Mouse (Mus musculus) brain, embryonic 18.5 days (tissue): ENCODE measurements at regions not wholly inside any gene's neighbourhood (a gene's known extent, or its start where the extent isn't known, plus 50 kb on each side); places are given as distances from the start of the nearest gene placed in this dataset.
"Not testable (repeated sequence)": the region's sequence is repeated elsewhere in the genome, so short reads cannot be mapped to it uniquely, and the experiment has no call there.

Experiments used
- DNase-seq: peaks from one replicate; pipeline ENCODE4 v3.0.0-alpha.2; 2012; ENCODE audit warnings: low read depth, low spot score

GRCm38 (mm10) chr2:64443171-64443570 lies 345.3 kb upstream of the Fign start:
- no peak for DNase-seq

DNA sequence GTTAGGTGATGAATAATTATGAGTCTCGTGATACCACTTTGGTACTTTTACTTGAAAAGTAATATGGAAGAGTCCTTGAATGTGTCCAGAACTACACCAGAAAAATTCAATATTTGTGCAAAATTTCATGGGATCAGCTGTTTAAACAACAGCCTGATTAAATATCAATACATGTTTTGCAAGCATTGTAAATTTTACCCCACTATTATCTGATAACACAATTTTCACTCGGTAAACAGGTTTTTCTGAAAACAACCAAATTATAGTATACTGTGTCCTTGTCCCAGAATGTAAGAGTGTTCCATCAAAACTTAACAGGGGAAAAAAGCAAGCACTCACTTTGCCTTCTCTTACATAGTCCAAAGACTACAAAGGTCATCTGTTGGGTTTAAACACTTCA lies 343.1 kb upstream of the Fign start:
- no peak for DNase-seq

- DNase-seq: not testable (repeated sequence)
These were observed 319.3 kb upstream of the Fign start for GRCm38 (mm10) chr2:64417129-64417528.

DNA sequence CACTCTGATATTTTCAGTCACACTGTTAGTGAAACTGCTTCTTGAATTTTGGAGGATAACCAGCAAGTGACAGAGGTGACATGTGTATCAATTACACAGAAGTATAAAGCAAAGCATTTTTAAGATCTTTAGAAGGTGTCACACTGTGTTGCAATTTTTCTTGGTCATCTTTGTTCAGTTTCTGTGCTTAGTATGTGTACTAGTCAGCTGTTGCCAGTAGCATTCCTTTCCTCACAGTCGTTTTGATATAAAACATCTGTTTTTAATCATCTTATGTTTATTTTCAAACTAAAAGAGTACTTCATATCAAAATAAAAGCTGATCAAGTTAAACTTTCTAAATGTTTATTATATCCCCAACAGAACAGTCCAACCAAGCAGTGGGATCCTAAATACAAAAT lies 316.0 kb upstream of the Fign start:
- no peak for DNase-seq

GRCm38 (mm10) chr2:64413263-64413662 lies 315.4 kb upstream of the Fign start:
- DNase-seq: no peak

GRCm38 (mm10) chr2:64395946-64396345 lies 298.1 kb upstream of the Fign start:
- DNase-seq: no peak

- DNase-seq: peak; percentile 20
These were observed 296.9 kb upstream of the Fign start for GRCm38 (mm10) chr2:64394619-64395294.

- DNase-seq: no peak
These were observed 296.4 kb upstream of the Fign start for GRCm38 (mm10) chr2:64394199-64394598.

DNA sequence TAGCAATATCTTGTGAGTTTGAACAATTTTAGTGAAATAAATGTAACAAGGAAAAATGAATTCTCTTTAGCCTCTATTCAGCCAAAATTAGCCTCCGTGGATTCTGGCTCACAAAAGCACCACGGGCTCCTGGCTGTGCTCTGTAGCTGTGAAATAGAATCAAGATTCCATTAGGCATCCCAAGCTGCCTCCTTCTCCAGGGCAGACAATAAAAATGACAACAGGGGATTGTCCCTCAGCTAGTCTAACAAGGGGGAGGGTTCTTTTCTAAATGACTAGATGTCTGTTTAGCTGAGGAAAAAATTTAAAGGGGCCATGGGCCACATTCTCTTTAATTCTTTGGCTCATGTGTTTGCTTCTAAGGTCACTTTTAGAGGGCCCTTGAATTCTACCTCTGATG lies 272.0 kb upstream of the Fign start:
- no peak for DNase-seq

DNA sequence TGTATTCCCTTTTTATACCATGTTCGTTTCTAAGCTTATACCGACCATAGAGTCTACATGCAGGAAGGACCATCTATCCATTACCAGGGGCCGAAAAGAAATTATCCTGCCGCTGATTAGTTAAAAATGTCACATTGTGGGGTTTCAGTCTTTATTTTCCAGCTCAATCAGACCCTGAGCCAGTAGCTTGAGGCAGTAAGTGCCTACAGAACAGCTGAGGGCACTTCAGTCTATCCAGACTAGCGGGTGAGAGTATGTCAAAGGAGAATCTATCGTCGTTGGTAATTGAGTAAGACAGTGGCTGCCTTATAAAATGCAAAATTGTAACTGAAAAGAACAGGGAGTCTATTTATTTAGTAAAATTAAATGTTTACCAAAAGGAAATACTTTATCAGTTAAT lies 269.4 kb upstream of the Fign start:
- DNase-seq: no peak

DNA sequence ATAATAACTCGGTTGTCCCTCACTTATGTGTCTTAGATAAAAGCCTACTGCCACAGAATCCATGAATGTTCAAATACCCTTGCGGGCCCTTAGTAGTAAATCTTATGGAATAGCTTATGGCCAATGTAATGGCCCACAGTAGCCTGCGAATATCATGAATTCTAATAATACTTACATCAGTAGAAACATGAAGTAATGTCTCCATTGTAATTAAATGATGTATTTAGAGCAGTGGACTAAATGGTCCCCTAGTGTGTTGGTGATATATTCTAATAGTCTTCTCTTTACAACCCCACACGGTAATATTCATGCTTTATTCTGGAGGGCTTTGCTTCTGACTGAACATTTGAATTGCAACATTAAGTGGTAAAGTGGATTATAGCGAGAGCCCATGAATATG lies 268.7 kb upstream of the Fign start:
- no peak for DNase-seq

DNA sequence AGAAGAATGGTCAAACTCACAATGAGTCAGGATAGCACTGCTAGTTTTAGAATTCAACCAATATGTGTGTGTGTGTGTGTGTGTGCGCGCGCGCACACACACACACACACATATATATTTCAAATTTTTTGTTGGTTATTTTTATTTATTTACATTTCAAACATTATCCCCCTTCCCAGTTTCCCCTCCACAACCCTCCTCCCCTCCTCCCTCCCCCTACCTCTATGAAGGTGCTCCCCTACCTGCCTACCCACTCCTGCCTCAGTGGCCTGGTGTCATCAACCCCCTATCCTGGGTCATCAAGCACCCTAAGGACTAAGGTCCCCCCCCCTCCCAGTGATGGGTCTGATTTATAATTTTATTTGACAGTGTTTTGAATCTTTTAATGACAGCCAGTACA lies 258.4 kb upstream of the Fign start:
- no peak for DNase-seq

DNA sequence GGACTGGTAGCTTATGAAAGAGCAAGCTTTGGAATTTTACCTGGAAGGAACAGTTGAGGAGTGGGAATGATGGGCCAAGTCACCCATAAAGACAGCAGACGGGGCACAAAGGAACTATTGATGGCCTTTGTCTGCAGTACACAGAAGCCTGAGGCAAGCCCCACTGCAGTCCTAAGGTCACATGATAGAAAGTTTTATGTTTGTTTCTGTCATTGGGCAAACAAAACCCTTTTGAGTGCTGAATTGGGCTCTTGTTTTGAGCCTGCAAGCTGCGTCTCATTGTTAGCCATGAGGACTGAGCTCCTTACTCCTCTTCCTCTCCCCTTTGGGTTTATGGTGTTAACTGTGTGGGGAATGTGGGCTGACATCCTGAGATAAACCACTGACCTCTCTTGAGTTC lies 227.7 kb upstream of the Fign start:
- no peak for DNase-seq
